Mouse (Mus musculus) thymus, adult 2 months (tissue): ENCODE measurements around the gene Kcnab3. TPM values are rescaled to one million over a fixed set of nuclear protein-coding genes. Genes with fewer than 3 reads are reported as not detected.

Experiments
- DNase-seq: peaks from one replicate; pipeline ENCODE4 v3.0.0; 2021
- H3K27ac ChIP-seq: fragments of 200-500 bp; 2 replicates; pipeline ENCODE4 v1.5.1; 2012; ENCODE audit warnings: low read length, control low read depth; ENCODE audit not compliant: control insufficient read depth, insufficient read depth
- H3K27me3 ChIP-seq: fragments of 200-500 bp; 2 replicates; pipeline ENCODE4 v1.6.1; 2012; ENCODE audit warnings: mild to moderate bottlenecking, low read length, moderate library complexity, mixed read lengths; ENCODE audit not compliant: control insufficient read depth, insufficient read depth
- H3K36me3 ChIP-seq: fragments of 200-500 bp; 2 replicates; pipeline ENCODE4 v1.6.1; 2012; ENCODE audit warnings: mild to moderate bottlenecking, low read length, moderate library complexity; ENCODE audit not compliant: control insufficient read depth, insufficient read depth
- H3K4me1 ChIP-seq: fragments of 200-500 bp; replicated peaks from 2 replicates; pipeline ENCODE4 v1.6.1; 2012; ENCODE audit warnings: low read length; ENCODE audit not compliant: control insufficient read depth, insufficient read depth
- H3K4me3 ChIP-seq: fragments of 200-500 bp; 2 replicates; pipeline ENCODE4 v1.5.1; 2012; ENCODE audit warnings: mild to moderate bottlenecking, low read length, control low read depth, moderate library complexity; ENCODE audit not compliant: control insufficient read depth, insufficient read depth
- CTCF ChIP-seq: fragments of 200-500 bp; IDR thresholded peaks from 2 replicates; pipeline ENCODE4 v1.5.1; 2012; ENCODE audit warnings: mild to moderate bottlenecking, control low read depth, low read length, moderate library complexity, borderline replicate concordance; ENCODE audit not compliant: control insufficient read depth, poor library complexity, insufficient read depth; ENCODE audit errors: extremely low read depth
- POLR2A ChIP-seq: fragments of 200-500 bp; IDR thresholded peaks from 2 replicates; pipeline ENCODE4 v1.6.1; 2012; ENCODE audit warnings: mild to moderate bottlenecking, low read length, control low read depth, moderate library complexity; ENCODE audit not compliant: control insufficient read depth, poor library complexity, insufficient read depth; ENCODE audit errors: extremely low read depth
- WGBS: fragments of 180-500 bp; shearing (Covaris S2); methylation state at CpG from one replicate; pipeline ENCODE4 v1.1.7; 2018; 5-methylcytosine and 5-hydroxymethylcytosine counted together
- polyA plus RNA-seq: library from polyadenylated mRNA; depleted of rRNA; stranded (reverse); fragments of >200 nt; gene quantifications from 2 replicates; pipeline ENCODE4 v1.2.3, GENCODE M21; 2012

The Kcnab3 gene
- polyA plus RNA-seq, 1 experiment, result 2.9 TPM

DNA sequence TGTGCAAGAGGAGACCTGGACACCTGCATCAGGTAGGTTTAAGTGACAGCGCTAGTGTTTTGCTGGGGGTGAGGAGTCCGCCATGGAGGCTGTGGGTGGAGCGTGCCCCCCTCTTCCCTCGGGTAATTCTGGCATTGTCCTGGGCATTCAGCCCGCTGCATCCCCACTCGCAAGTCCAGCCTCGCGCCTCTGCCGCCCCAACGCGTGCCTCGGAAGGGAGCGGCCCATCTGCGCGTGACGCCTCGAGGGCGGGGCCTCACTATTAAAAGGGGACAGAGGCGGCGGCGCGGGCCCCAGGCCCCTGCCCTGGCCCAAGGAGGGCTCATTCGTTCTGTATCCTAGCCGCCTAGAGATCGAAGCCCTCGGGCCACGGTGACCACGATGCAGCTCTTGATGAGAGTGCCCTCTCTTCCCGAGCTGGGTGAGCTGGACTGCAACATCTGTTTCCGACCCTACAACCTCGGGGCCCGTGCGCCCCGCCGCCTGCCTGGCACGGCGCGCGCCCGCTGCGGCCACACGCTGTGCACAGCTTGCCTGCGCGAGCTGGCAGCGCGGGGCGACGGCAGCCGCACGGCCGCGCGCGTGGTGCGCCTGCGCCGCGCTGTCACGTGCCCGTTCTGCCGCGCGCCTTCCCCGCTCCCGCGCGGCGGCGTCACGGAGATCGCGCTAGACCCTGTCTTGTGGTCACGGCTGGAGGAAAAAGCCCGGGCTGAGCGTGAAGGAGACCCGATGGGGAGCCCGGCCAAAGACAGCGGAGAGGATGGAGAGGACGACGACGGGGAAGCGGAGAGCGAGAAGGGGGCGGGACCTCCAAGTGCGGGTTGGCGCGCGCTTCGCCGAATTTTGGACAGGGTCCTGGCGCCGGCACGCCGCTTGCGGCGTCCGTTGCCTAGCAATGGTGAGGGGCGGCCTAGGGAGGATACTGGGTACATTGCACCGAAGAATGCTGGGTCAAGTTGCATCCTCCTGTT is 14.4 kb downstream of the Kcnab3 start, which contains the start of gene Rnf227:
Gene Rnf227, plus strand, starts transcription at position 301 of the 971 bp plus-strand sequence.
- Histone ChIP-seq H3K27me3 (no peaks in the 10 kb centered on the region), H3K36me3 (peaks cover 5% of the 10 kb centered on the region; the same call in 1 of the 2 replicates), H3K27ac (no peak within 1 kb of the TSS), H3K4me3 (peak within 1 kb of the TSS; percentile 90), H3K4me1 (peaks cover 15% of the 10 kb centered on the region)
- TF ChIP-seq CTCF (peak; percentile 30; the same call in 1 of the 2 replicates), POLR2A (no peak)
- WGBS, result 3% methylated on average over 99 of the region's 99 CpGs
- DNase-seq, result peak; percentile 75

DNA sequence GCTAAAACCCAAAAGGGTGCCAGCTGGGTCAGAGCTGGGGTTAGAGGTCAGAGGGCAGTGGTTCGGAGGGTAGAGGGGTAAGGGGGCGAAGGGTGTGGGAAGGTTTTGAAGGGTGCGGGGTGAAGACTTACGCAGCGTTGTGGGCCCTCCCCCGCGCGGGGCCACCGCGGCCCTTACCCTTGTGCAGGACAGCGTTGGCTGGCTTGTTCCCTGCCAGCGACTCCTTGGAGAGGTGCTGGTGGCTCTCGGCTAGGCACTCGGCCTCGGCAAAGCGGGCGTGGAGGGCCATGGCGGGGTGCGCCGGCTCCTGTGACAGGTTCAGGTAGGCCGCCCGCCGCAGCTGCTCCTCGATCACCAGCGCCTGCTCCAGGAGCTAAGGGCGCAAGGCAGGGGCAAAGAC is 20.4 kb downstream of the Kcnab3 start:
- WGBS, result 95% methylated on average over 26 of the region's 26 CpGs
- TF ChIP-seq POLR2A, result no peak
- no peak for TF ChIP-seq CTCF
- Histone ChIP-seq H3K4me3 (no peak overlapping the region), H3K27me3 (no peaks in the 10 kb centered on the region), H3K4me1 (no peaks in the 10 kb centered on the region), H3K27ac (no peak overlapping the region), H3K36me3 (peaks cover 18% of the 10 kb centered on the region)
- DNase-seq, result no peak

DNA sequence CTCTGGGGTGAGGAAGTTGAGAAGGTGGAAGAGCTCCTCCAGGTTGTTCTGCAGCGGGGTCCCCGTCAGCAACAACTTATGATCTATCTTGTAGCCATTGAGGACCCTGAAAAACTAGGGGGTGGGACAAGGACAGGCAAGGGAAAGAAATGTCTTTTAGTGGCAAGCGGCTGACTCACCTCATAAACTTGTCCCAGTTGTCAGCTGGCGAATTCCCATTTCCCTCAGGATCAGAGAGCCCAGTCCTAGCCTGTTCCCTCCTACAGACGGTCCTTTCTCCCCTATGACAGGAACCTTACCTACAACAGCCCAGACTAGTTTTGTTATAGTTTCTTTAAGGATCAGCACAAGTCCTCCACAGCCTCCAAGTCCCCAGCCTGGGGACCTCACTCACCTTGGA is 30.5 kb downstream of the Kcnab3 start:
- no peak overlapping the region for H3K27ac ChIP-seq
- WGBS, result 96% methylated on average over 5 of the region's 5 CpGs
- no peak for TF ChIP-seq POLR2A
- TF ChIP-seq CTCF, result no peak
- H3K36me3 ChIP-seq, result peaks cover 70% of the 10 kb centered on the region
- no peak for DNase-seq
- H3K27me3 ChIP-seq, result no peaks in the 10 kb centered on the region
- H3K4me1 ChIP-seq, result no peaks in the 10 kb centered on the region
- no peak overlapping the region for H3K4me3 ChIP-seq

DNA sequence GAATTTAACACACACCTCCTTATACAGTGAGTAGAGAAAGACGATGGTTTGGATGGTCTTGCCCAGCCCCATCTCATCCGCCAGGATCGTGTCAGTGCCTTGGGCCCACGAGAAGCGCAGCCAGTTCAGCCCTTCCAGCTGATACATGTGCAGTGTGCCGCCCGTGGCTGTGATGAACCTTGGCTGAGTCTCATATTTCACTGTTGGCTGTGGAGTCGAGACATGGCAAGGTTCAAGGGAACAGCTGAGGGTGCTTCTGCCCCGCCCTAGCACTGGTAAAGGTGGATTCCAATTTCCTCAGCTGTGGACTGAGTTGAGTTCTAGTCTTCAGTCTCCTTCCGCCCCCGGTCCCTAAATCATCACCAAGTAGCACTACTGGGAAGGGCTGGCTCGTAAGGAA is 31.6 kb downstream of the Kcnab3 start:
- WGBS, result 97% methylated on average over 12 of the region's 12 CpGs
- Histone ChIP-seq H3K4me3 (no peak overlapping the region), H3K4me1 (0 out of 2 replicates have a peak, but pooled peaks cover 4% of the 10 kb centered on the region), H3K27ac (no peak overlapping the region), H3K36me3 (peaks cover 69% of the 10 kb centered on the region), H3K27me3 (no peaks in the 10 kb centered on the region)
- no peak for DNase-seq
- TF ChIP-seq CTCF (no peak), POLR2A (no peak)

DNA sequence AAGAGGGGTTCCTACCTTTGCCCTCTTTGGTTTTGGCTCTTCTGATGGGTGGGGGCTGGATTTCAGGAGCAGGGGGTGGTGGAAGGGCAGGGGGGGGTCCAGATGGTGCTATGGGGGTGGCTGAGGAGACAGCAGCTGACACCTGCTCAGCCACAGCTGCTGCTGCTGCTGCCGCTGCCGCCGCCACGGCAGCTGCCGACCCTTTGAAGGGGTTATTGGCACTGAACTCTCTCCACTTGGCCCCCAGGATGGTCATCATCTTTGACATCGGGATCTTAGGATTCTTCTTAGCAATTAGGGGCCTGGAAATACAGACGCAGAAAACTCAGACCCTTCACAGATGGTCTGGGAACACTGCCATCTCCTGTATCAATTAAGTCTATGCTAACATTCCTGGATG is 36.0 kb downstream of the Kcnab3 start:
- H3K4me3 ChIP-seq, result no peak overlapping the region
- peaks cover 45% of the 10 kb centered on the region for H3K36me3 ChIP-seq
- 62% methylated on average over 7 of the region's 7 CpGs for WGBS
- no peak for TF ChIP-seq POLR2A
- H3K4me1 ChIP-seq, result peaks cover 20% of the 10 kb centered on the region
- H3K27ac ChIP-seq, result no peak overlapping the region
- H3K27me3 ChIP-seq, result no peaks in the 10 kb centered on the region
- DNase-seq, result no peak

DNA sequence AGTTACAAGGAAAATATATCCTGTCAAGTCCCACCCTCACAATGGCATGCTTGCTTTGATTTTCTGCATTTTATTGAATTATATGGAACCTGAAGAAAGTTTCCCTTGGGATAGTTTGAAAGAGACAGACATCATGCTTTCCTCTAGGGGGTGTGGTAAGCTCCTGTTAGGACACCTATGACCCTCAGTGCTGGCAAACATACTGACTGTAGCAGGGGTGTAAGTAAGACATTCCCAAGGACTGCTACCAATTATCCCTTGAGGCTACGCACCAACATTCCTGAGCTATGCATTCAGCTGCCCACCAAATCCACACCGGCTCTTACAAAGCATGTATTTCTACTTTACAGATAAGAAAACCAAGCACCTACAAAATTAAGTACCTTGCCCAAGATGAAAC is 36.4 kb downstream of the Kcnab3 start:
- Histone ChIP-seq H3K4me1 (peaks cover 24% of the 10 kb centered on the region), H3K27me3 (no peaks in the 10 kb centered on the region), H3K36me3 (peaks cover 41% of the 10 kb centered on the region), H3K4me3 (no peak overlapping the region), H3K27ac (no peak overlapping the region)
- WGBS, result 98% methylated on average over 2 of the region's 2 CpGs
- DNase-seq, result no peak
- TF ChIP-seq POLR2A (no peak), CTCF (no peak)
